Mouse (Mus musculus): ENCODE measurements around the gene Il24. TPM values are rescaled to one million over a fixed set of nuclear protein-coding genes. Genes with fewer than 3 reads are reported as not detected.

Il24 gene
- polyA plus RNA-seq (2015; fragmentation: Nextera tagmentation; extraction: Ambion mirVana), result not detected in 2 replicates

- ATAC-seq (ENCODE audit: low read depth), result no peak
- Histone ChIP-seq H3K9me3 (replicated peaks; ENCODE audit: control insufficient read depth, low read length) (no peaks in the 10 kb centered on the region), H3K27ac (ENCODE audit: low read length) (no peak within 1 kb of the TSS), H3K4me2 (ENCODE audit: low read depth, low read length) (no peak within 1 kb of the TSS), H3K9ac (ENCODE audit: low read depth, low read length) (no peak within 1 kb of the TSS), H3K36me3 (ENCODE audit: control insufficient read depth, insufficient read depth) (no peaks in the 10 kb centered on the region), H3K27me3 (ENCODE audit: control insufficient read depth, insufficient read depth, low read depth, low read length) (no peaks in the 10 kb centered on the region), H3K4me1 (ENCODE audit: control insufficient read depth, low read depth, low read length) (no peaks in the 10 kb centered on the region), H3K4me3 (ENCODE audit: low read depth, low read length) (no peak within 1 kb of the TSS)
Measured at GRCm38 (mm10) chr1:130887354-130887753, at the start of gene Il24. Gene Il24, minus strand, starts transcription at chr1:130887454.

- 51% methylated on average over 6 of the region's 6 CpGs for WGBS (ENCODE audit: insufficient replicate concordance)
- Histone ChIP-seq H3K27ac (ENCODE audit: low read length) (no peak overlapping the region), H3K9ac (ENCODE audit: low read depth, low read length) (no peak overlapping the region), H3K4me3 (ENCODE audit: low read depth, low read length) (no peak overlapping the region), H3K4me2 (ENCODE audit: low read depth, low read length) (no peak overlapping the region), H3K4me1 (ENCODE audit: control insufficient read depth, low read depth, low read length) (no peaks in the 10 kb centered on the region), H3K36me3 (ENCODE audit: control insufficient read depth, insufficient read depth) (no peaks in the 10 kb centered on the region), H3K27me3 (ENCODE audit: control insufficient read depth, insufficient read depth, low read depth, low read length) (no peaks in the 10 kb centered on the region), H3K9me3 (replicated peaks; ENCODE audit: control insufficient read depth, low read length) (no peaks in the 10 kb centered on the region)
- ATAC-seq (ENCODE audit: low read depth), result no peak
Measured at GRCm38 (mm10) chr1:130936351-130936750, 49.1 kb upstream of the Il24 start.

DNA sequence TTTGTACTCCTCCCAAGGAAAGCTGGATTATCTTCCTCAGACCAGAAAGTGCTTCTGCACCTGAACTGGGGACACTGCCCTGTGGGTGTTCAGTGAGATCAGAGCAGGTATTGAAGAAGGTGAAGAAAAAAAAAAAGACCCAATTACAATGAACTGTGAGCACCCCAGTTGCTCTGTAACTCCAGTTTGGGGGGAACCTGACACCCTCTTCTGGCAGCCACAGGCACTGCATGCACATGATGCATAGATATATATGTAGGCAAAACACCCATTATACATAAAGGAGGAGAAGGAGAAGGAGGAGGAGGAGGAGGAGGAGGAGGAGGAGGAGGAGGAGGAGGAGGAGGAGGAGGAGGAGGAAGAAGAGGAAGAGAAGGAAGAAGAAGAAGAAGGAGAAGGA is 39.2 kb upstream of the Il24 start:
- Histone ChIP-seq H3K27me3 (ENCODE audit: control insufficient read depth, insufficient read depth, low read depth, low read length) (no peaks in the 10 kb centered on the region), H3K4me2 (ENCODE audit: low read depth, low read length) (no peak overlapping the region), H3K36me3 (ENCODE audit: control insufficient read depth, insufficient read depth) (no peaks in the 10 kb centered on the region), H3K4me3 (ENCODE audit: low read depth, low read length) (no peak overlapping the region), H3K4me1 (ENCODE audit: control insufficient read depth, low read depth, low read length) (no peaks in the 10 kb centered on the region), H3K9me3 (replicated peaks; ENCODE audit: control insufficient read depth, low read length) (no peaks in the 10 kb centered on the region), H3K9ac (ENCODE audit: low read depth, low read length) (no peak overlapping the region), H3K27ac (ENCODE audit: low read length) (no peak overlapping the region)
- no peak for ATAC-seq (ENCODE audit: low read depth)

DNA sequence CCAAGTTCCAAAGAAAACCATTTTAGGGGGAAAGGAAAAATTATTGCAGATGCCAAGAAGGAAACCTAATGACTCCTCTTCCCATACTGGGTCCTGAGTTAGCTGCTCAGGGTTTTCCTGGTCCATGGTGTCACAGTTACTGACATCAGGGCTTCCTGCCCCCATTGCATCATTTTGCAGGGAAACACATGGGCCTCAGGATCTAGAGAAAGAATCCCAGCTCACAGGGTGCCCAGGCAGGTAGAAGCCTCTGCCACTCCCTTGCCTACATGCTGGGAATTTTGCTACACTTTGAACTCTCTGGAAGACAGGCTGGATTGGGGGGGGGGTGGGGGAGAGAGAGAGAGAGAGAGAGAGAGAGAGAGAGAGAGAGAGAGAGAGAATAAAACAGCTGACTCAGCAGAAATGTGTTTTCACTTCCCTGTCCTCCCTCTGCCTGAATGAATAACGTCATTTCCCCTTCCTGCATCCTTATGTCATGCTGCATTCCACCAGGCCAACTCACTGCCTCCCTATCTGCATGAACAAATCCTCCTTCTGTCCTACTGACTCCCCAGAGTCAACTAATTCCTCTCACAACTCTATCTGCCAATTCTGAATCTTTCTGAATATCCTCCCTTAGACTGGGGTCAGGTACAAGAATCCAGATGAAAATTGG is 31.2 kb upstream of the Il24 start:
- Histone ChIP-seq H3K9me3 (replicated peaks; ENCODE audit: control insufficient read depth, low read length) (no peaks in the 10 kb centered on the region), H3K4me2 (ENCODE audit: low read depth, low read length) (no peak overlapping the region), H3K27me3 (ENCODE audit: control insufficient read depth, insufficient read depth, low read depth, low read length) (no peaks in the 10 kb centered on the region), H3K27ac (ENCODE audit: low read length) (no peak overlapping the region), H3K36me3 (ENCODE audit: control insufficient read depth, insufficient read depth) (no peaks in the 10 kb centered on the region), H3K4me3 (ENCODE audit: low read depth, low read length) (no peak overlapping the region), H3K9ac (ENCODE audit: low read depth, low read length) (no peak overlapping the region), H3K4me1 (ENCODE audit: control insufficient read depth, low read depth, low read length) (no peaks in the 10 kb centered on the region)
- ATAC-seq (ENCODE audit: low read depth), result no peak
- 0% methylated on average over 1 of the region's 1 CpGs for WGBS (ENCODE audit: insufficient replicate concordance)

GRCm38 (mm10) chr1:130911401-130912010 is 24.3 kb upstream of the Il24 start, which contains the start of gene Il20:
Gene Il20, minus strand, starts transcription at chr1:130911451.
- Histone ChIP-seq H3K4me1 (ENCODE audit: control insufficient read depth, low read depth, low read length) (no peaks in the 10 kb centered on the region), H3K9ac (ENCODE audit: low read depth, low read length) (no peak within 1 kb of the TSS), H3K27ac (ENCODE audit: low read length) (no peak within 1 kb of the TSS), H3K36me3 (ENCODE audit: control insufficient read depth, insufficient read depth) (no peaks in the 10 kb centered on the region), H3K27me3 (ENCODE audit: control insufficient read depth, insufficient read depth, low read depth, low read length) (no peaks in the 10 kb centered on the region), H3K4me2 (ENCODE audit: low read depth, low read length) (no peak within 1 kb of the TSS), H3K4me3 (ENCODE audit: low read depth, low read length) (no peak within 1 kb of the TSS), H3K9me3 (replicated peaks; ENCODE audit: control insufficient read depth, low read length) (no peaks in the 10 kb centered on the region)
- 67% methylated on average over 12 of the region's 12 CpGs for WGBS (ENCODE audit: insufficient replicate concordance)
- ATAC-seq (ENCODE audit: low read depth), result no peak

DNA sequence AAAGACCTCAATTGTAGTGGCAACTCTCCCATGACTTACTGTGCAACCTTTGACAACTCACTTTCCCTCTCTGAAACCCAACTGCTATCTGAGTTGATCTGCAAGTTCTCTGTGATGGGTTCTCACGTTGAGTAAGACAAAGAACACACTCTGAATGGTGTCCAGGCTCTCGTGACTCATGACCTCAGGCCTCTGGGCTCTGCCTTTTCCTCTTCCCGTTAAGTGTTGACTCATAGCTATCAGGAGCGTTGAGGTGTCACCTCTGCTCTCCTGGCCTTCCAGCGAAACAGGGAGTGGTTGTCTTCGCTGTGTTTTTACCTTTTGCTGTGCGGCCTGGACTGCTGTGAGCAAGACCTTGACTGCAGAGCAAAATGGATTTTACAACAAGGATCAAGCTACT is 15.3 kb upstream of the Il24 start:
- H3K4me2 ChIP-seq (ENCODE audit: low read depth, low read length), result no peak overlapping the region
- no peak overlapping the region for H3K4me3 ChIP-seq (ENCODE audit: low read depth, low read length)
- 53% methylated on average over 7 of the region's 7 CpGs for WGBS (ENCODE audit: insufficient replicate concordance)
- H3K9ac ChIP-seq (ENCODE audit: low read depth, low read length), result no peak overlapping the region
- no peaks in the 10 kb centered on the region for H3K27me3 ChIP-seq (ENCODE audit: control insufficient read depth, insufficient read depth, low read depth, low read length)
- no peaks in the 10 kb centered on the region for H3K9me3 ChIP-seq (replicated peaks; ENCODE audit: control insufficient read depth, low read length)
- no peak for ATAC-seq (ENCODE audit: low read depth)
- no peaks in the 10 kb centered on the region for H3K4me1 ChIP-seq (ENCODE audit: control insufficient read depth, low read depth, low read length)
- no peaks in the 10 kb centered on the region for H3K36me3 ChIP-seq (ENCODE audit: control insufficient read depth, insufficient read depth)
- no peak overlapping the region for H3K27ac ChIP-seq (ENCODE audit: low read length)

DNA sequence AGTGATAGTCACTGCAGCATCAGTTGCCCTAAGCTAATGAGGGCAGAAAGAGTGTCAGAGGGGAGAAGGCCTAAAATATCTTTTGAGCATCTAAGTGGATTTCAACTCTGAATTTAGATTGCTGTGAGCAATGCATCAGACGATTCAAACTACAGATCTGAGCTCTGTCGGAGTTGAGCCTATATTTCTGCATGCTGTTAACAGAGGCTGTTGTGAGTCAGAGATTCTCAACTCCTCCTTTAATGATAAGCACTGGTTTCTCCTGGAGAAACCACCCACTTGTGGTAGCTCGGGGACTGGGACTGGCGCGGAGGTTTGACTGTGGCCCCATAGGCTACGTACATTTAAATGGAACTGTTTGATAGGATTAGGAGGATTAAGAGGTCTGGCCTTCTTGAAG is 7.2 kb upstream of the Il24 start:
- Histone ChIP-seq H3K9ac (ENCODE audit: low read depth, low read length) (no peak overlapping the region), H3K36me3 (ENCODE audit: control insufficient read depth, insufficient read depth) (no peaks in the 10 kb centered on the region), H3K4me1 (ENCODE audit: control insufficient read depth, low read depth, low read length) (no peaks in the 10 kb centered on the region), H3K27me3 (ENCODE audit: control insufficient read depth, insufficient read depth, low read depth, low read length) (no peaks in the 10 kb centered on the region), H3K4me3 (ENCODE audit: low read depth, low read length) (no peak overlapping the region), H3K4me2 (ENCODE audit: low read depth, low read length) (no peak overlapping the region), H3K9me3 (replicated peaks; ENCODE audit: control insufficient read depth, low read length) (no peaks in the 10 kb centered on the region), H3K27ac (ENCODE audit: low read length) (no peak overlapping the region)
- 52% methylated on average over 6 of the region's 6 CpGs for WGBS (ENCODE audit: insufficient replicate concordance)
- no peak for ATAC-seq (ENCODE audit: low read depth)

DNA sequence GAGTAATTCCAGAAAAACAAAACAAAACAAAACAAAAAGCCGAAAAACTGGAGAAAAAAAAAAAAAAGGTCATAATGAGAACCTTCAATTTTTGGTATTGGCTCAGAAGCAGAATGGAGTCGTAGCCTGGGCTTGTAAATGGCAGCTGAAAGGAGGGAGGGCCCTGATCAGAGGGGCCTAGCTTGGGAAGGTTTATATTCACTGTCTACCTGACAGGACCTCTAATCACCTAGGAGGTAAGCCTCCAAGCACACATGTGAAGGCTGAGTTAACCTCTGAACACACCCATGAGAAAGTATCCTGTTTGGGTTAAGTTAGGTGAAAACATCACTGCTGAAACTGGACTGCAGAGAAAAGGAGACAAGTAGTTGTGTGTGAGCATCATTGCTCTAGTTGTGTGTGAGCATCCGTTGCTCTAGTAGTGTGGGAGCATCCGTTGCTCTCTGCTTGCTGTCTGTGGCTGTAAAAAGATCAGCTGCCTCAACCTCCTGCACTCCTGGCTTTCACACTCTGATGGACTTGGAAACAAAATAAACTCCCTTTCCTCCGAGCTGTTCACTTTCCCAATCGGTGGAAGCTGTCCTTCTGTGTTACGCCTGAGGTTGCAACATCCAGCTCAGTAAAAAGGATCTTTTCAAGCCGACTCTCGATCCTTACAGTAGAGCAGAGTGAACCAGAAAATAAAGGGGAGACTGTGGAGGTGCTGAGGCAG is 6.2 kb upstream of the Il24 start:
- no peaks in the 10 kb centered on the region for H3K36me3 ChIP-seq (ENCODE audit: control insufficient read depth, insufficient read depth)
- WGBS (ENCODE audit: insufficient replicate concordance), result 54% methylated on average over 9 of the region's 9 CpGs
- no peaks in the 10 kb centered on the region for H3K4me1 ChIP-seq (ENCODE audit: control insufficient read depth, low read depth, low read length)
- no peak overlapping the region for H3K27ac ChIP-seq (ENCODE audit: low read length)
- H3K4me3 ChIP-seq (ENCODE audit: low read depth, low read length), result no peak overlapping the region
- H3K9ac ChIP-seq (ENCODE audit: low read depth, low read length), result no peak overlapping the region
- no peaks in the 10 kb centered on the region for H3K9me3 ChIP-seq (replicated peaks; ENCODE audit: control insufficient read depth, low read length)
- no peaks in the 10 kb centered on the region for H3K27me3 ChIP-seq (ENCODE audit: control insufficient read depth, insufficient read depth, low read depth, low read length)
- no peak overlapping the region for H3K4me2 ChIP-seq (ENCODE audit: low read depth, low read length)
- ATAC-seq (ENCODE audit: low read depth), result no peak

DNA sequence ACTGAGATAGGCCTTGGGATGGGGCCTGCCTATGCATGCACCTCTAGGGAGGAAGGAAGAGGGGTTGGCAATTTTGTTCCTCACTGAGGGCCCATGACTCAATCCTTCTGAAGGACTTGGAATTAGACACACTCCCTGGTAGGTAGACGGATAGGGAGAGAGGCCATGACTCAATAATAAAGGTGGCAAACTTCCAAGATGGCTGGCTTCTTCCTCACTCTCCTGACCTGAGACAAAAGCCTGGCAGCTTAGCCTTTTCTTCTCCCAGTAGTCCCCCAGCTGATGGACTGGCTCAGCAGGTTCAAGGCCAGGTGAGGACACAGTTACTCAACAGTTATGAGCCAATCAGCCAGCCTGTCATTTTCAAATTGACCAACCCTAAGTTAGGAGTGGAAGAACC is 5.2 kb upstream of the Il24 start:
- no peak overlapping the region for H3K9ac ChIP-seq (ENCODE audit: low read depth, low read length)
- no peak overlapping the region for H3K4me2 ChIP-seq (ENCODE audit: low read depth, low read length)
- H3K36me3 ChIP-seq (ENCODE audit: control insufficient read depth, insufficient read depth), result no peaks in the 10 kb centered on the region
- H3K27ac ChIP-seq (ENCODE audit: low read length), result no peak overlapping the region
- no peak overlapping the region for H3K4me3 ChIP-seq (ENCODE audit: low read depth, low read length)
- ATAC-seq (ENCODE audit: low read depth), result no peak
- no peaks in the 10 kb centered on the region for H3K27me3 ChIP-seq (ENCODE audit: control insufficient read depth, insufficient read depth, low read depth, low read length)
- WGBS (ENCODE audit: insufficient replicate concordance), result 52% methylated on average over 1 of the region's 1 CpGs
- H3K4me1 ChIP-seq (ENCODE audit: control insufficient read depth, low read depth, low read length), result no peaks in the 10 kb centered on the region
- H3K9me3 ChIP-seq (replicated peaks; ENCODE audit: control insufficient read depth, low read length), result no peaks in the 10 kb centered on the region
